Mouse (Mus musculus) frontal cortex, postnatal 25 days (tissue): ENCODE data around the gene Tcirg1.

Experiments
- DNase-seq, 2 experiments: peaks; one replicate each; pipeline ENCODE4 v3.0.0; 2022; ENCODE audit warnings: low spot score in 2 of 2

Gene Tcirg1

DNA sequence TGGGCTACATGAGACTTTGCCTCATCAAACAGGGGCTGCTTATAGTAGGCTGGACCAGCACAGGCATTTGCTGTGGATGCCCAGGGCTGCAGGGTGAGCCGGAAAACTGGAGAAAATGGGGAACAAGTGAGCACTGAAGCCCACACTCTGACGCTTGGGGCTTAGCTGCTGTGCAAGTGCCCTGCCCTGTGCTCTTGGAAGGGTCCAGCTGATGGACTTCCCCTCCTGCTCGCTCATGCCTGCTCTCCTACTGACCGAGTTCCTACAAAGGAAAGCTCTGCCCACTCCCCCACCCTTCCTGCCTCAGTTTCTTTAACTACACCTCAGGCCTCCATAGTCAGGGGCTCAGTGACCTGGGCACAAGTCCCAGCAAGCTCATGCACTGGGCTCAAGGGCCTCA, 21.1 kb upstream of the Tcirg1 start:
- DNase-seq: no peak

DNA sequence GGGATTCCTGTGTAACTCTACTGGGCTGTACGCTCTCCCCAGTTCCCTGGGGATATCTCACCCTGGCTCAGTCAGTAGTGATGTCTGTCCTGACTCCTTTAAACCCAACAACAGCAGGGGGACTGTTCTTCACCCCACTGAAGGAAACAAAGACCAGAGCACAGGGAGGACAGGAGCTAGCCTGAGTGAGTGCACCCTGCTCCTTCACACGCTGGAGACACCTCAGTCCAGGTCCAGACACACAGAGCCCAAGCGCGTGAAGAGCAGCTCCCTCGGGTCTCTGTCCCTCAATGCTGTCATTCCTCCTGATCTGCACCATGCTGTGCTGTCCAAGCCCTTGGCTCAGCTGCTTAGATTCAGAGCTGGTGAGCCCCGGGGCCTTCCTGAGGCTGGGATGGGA, 19.8 kb upstream of the Tcirg1 start:
- no peak for DNase-seq

DNA sequence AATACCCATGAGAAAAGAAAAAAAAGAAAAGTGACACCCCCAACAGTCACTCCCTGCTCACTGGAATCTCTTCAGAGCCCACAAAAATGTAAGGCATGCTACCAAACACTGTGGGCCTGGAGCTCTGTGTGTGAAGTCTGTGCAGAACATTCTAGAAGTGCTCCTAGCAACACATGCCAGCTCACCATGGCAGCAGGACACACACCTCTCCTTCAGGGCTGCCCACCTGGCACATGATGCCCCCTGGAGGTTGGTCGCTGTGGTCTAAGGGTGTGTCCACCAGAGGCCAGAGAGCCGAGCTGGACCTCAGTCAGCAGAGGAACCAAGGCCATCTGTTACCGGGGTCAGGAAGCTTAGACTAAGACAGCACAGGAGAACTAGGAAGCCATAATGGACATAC, 19.3 kb upstream of the Tcirg1 start:
- DNase-seq: no peak

DNA sequence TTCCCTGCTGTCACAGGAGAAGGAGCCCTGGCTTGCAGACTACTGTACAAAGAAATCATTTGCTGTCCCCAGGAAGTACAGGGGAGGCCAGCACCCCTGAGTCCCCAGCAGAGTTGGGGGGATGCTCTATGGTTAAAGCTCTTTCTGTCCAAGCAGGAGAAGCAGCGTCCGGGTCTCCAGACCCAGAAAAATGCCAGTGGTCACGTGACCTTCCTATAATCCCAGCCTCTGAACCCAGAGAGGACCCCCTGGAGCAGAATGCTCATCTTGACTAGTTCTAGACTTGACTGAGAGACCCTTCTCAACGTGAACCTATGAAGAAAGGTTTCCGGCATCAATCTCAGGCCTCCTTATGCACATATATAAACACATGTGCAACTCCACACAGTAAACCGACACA, 18.9 kb upstream of the Tcirg1 start:
- DNase-seq: no peak

DNA sequence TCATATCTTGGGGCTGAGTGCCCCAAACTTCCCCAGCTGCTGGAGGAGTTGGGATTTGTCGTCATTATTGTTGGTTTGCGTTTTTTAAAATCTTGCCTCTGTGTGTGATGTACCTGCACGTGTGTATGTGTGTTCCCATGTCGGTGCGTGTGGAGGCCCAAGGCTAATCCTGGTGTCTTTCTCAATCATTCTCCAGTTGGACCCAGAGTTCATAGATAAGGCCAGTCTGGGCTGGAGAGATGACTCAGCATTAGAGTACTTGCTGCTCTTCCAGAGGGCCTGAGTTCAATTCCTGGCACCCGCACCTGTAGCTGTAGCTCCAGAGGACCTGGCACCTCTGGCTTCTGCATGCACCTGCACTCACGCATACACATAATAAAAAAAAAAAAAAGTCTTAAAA, 17.9 kb upstream of the Tcirg1 start:
- DNase-seq: no peak

DNA sequence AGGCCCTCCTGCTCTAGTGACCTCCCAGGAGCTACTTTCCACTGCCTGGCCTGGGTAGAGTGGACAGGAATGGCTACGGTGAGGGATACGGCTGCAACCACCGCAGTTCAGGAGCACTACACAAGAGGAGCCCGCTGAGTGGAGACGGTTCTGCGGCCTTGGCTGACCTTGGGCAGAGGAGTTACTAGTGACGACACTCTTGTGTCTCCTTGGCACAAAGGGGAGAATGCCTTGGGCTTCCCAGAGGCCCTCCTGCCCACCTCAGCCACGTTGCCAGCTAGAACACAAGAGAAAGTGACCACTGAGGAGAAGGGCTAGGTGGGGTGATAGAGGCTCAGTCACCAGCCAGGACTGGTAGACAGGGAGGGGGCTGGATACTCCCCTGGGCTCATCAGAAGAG, 17.3 kb upstream of the Tcirg1 start:
- no peak for DNase-seq

DNA sequence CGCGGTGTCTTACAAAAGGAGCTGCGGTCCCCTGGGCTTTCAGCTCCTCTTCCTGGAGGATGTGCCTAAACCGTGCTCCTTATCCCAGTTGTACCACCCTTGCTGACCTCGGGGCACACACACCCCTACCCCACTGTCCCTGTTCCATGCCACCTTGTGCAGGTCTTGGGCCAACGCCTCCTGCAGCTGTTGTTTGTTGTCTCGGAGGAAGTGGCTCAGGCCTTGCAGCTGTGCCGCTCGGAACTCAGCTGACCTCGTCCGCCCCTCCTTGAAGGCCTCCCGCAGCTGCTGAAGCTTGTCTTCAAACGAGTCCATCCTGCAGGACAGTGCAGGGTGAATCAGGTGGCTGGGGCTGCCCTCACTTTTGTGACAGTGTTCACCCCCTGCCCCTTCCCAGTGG, 16.7 kb upstream of the Tcirg1 start:
- DNase-seq: no peak

DNA sequence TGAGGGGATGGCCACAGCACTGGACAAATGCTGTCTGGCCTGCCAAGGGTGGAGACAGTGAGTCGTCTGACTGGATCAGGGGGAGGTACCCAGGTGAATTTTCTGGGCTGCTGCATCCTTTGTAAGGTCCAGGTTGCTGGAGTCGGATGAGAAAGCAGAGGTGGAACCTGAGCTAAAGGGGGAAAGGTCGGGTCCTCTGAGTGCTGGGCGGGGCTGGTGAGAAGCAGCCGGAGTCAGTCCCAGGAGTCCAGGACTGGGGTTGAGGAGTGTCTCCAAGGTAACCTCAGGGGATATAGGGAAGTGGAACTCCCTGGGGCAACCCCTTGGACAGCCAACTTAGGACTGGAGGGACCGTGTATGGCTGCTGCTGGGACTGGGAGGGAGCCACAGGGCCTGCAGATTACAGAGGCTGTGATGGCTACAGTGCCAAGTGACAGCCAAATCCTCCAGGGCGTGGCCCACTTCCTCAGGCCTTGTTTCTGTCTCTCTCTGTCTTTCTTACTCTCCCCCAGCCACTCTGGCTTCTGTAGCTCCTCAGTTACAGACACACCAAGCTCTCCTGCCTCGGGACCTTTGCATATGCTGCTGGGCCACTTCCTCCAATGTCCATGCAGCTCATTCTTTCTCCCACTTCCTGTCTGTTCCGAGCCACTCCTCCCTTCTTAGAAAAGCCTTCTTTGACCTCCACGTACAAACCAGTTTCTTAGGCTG, 15.9 kb upstream of the Tcirg1 start:
- DNase-seq: no peak

DNA sequence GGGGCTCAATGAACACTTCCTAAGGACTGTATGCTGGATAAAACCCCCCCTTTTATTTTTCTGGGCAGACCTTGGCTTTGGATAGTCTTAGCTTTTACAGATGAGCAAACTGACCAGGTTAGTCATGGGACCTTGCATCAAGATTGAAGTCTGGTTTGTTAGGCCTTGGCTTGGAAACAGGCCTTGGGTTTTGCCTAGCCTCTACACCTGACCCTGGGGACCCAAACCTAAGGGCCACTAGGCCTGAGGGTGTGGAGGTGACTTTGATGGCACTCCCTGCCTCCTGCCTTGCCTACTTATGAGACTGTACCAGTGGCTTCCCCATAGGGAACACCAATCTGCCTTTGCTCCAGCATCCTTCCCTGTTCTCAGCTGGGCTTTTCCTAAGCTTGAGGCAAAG, 13.0 kb upstream of the Tcirg1 start:
- no peak for DNase-seq

DNA sequence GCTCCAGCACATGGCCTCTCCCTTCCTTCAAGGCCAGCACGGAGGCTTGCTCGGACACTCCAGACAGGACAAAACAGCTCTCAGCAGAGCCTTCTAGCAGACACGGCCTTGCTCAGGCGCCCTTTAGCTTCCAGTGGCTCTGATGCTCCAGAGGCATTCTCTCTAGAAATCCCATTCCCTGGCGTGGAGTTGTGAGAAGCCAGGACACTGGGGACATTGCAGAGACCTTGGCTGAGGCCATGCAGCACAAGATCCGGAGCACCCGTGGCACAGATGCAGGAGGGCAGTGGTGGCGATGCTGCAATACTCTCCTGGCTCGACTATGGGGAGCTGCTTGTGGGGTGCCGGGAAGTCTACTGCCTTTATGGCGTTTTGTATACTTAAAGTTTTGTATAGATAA, 9.8 kb upstream of the Tcirg1 start:
- DNase-seq: no peak

DNA sequence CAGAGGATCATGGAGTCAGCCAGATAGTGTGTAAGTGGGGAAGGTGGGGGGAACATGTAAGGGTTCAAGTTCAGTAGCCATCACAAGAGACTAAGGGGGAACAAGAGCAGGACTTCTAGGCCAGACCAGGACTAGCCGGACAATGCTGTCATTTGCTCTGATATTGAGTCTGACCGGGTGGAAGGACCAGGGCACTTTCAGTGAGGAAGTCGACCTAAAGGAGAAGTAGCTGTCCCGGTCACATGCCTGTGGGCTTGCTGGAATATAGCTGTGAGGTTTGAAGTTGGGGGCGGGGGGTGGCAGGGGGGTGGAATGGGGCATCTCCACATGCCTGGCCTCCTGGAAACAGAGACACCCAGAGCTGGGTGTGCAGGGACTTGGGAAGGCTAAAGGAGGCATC, 7.6 kb upstream of the Tcirg1 start:
- DNase-seq: no peak

DNA sequence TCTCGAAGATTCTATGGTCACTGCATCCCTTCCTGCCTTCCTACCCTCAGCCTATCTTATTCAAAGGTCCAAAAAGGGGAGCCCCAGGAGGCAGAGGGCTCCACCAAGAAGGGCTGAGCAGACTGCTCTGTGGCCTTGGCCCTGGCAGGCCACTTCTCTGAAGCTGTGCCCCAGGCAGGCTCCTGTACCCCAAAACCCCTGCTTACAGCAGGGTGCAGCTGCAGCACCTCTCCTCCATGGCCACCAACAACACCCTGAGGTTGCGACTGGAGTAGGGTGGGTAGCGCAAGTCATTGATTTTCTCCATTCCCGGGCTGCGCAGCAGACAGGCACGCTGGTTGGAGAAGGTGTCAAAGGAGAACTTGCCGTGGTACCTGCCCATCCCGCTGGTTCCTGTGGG, 6.8 kb upstream of the Tcirg1 start:
- no peak for DNase-seq

DNA sequence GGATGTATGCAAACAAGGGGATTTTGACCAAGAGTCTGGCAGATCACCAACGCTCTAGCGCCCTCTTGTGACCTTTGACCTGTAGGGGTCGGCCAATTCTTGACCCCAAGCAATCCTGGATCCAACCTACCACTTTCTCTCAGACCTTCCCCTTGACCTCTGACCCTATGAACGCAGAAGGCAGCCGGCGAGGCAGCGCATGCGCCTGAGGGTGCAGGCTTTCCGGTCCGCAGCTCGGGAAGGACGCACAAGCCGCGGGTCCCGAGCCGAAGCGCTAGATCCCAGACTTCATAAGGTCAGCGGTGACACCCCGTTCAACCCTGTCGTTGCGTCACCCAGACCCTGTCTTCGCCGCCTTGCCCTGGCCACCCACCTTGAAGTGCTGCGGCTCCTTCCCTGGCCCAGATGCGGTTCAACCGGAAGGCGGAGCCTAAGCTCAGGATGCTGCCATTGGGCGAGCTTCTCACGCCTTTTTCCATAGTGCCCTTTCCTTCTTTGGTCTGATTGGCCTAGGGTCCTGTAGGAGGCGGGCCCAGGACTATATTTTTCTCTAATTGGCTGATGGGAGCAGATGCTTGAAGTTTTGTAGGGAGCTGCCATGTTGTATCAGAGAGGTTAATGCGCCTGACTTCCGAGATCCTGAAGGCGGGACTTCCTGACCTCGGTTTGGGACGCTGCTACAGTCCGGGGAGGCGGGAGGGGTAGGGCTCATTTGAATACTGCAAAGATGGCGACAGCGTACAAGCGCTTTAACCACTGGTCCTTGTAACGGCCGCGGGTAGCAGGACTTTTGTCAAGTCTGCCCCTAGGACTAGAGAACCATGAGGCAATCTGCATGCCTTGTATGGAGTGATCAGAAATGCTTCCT, 5.6 kb upstream of the Tcirg1 start, which contains the start of gene Ndufs8:
Gene Ndufs8 (minus strand): TSS at position 438 of the 868 bp plus-strand sequence.
- DNase-seq: peak; percentile 86 to 87

DNA sequence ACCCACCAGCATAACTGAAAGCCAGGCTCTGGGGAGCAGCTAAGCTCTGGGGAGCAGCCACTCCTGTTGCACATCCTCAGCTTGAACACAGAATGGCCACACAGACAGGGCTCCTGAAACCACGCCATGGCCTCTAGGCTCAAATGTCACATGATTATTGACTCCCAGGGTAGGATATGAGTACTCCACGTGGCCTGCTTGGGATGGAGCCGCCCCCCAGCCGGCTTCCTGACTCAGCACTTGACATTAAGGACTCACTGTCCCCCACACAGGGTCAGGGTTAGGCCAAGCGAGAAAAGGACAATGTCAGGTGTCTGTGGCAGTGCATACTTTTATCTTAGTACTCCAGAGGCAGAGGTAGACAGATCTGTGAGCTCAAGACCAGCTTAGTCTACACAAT, 3.3 kb upstream of the Tcirg1 start:
- DNase-seq: no peak

DNA sequence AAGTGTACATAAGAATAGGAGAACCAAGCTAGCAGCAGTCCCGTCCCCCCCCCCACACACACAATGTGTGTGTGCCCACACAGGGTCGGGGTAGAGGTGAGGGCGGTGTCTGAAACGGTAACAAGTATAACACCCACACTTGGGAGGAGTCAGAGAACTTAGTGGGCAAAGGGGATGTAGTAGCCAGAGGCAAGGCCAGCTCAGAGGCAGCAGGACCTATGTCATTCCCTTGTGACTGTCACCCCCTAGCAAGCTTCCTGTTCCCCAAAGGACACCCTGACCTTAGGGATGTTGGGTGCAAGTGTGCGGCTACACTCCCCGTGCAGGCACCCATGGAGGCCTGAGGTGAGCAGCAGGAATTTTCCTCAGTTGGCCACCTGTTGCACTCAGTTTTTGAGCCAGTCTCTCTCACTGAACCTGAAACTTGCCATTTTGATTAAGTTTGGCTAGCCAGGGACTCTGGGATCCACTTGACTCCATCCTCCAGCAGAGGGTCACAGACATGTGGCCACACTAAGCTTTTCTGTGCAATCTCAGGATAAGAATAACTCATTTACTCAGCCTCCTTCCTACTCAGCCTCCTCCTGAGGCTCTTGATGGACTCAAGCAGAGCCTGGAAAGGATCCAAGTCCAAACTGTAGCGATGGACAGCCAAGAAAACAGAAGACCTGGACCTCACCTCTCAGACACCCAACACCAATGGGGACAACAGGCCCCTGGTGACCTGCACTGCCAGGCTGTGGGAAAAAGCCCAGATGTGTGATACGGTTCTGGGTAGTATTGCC, 1.1 kb upstream of the Tcirg1 start:
- DNase-seq: no peak

DNA sequence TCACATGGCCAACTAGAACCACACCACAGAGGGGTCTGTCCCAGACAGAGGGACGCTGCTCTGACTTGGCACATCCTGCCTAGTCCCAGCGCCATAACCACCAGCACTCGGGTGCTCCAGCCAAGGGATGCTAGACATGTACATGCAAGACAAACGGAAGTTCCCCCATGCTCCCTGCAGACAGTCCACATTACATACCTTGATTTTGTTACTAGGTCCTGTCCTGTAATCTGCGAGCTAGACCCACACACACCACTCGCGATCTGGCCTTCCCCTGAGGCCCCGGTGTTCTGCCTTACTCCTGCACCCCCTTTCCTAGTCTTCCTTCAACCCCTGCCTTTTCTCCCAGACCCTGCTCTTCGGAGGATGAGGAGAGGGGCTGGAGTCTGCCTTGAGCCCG, 607 bp downstream of the Tcirg1 start:
- no peak for DNase-seq

DNA sequence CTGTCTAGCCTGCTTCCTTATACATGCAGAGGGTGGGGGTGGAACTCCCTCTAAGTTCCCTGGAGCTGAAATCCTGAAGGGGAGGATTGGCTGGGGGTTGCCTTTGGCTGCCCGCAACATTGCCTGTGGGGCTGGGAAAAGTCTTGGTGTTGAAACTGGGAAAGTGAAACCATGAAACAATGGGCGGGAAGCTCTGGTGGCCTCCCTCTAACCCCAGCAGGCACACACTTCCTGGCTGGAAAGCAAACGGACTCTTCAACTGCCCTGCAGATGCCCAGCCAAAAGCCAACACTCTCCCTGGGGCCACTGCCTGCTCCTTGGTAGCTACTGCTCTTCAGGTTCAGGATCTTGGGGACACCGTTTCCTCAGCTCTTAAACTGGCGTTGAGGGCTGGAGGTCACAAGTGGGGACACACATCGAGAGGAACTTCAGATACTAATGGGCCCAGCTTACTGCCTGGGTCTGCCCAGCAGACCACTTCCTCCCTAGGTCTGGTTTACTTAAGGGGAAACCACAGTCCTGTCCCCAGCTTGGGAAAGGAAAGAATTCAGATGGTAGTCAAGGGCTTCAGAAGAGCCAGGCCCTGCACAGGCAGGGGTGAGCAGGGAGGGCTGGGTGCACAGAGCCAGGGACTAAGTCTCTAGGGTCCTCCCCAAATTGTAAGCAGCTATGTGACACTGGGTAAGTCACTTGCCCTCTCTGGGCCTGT, 1.5 kb downstream of the Tcirg1 start:
- no peak for DNase-seq

DNA sequence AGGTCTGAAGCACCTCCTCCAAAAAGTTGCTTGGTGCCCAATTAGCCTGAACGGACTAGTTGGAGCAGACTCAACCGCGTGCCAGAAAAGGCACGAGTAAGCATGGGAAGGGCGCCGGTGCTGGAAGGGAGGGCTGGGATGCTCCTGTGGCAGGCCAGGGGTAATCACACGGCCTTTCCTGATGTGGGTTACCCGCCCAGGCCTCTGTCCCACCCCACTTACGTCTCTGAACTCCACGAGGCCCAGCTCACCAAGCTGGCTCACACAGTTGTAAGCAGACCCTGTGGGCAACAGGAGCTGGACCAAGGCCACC, 2.6 kb downstream of the Tcirg1 start:
- DNase-seq: no peak

DNA sequence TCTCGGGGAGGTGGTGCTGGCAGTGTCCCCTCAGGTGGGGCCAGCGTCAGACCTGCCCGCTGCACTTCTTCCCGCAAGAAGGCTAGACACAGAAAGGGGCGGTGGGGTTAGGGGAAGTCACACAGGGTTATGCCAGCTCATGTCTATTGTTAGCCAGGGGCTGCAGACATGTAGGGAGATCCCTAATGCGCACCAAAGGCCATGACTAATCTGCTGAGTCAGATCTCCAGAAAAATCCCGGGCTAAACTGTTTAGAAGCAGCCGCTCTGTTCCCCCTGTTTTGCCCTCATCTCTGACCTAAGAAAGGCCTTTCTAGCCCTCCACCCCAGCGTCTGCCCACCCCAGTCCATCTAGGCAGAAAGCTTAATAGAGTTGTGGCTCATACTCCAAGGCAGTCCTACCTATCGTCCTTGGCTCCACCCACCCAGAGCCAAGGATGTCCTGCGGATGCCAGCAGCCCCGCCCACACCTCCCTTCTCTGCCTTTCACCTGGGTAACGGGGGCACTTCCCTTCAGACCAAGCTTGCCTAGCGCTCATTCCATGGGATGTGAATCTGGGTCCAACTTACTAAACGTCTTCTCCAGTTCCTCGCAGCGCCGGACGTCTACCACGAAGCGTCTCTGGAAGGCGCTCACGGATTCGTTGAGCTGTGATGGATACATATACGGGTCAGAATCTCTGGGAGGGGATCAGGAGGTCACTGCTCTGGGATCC, 3.1 kb downstream of the Tcirg1 start:
- no peak for DNase-seq

DNA sequence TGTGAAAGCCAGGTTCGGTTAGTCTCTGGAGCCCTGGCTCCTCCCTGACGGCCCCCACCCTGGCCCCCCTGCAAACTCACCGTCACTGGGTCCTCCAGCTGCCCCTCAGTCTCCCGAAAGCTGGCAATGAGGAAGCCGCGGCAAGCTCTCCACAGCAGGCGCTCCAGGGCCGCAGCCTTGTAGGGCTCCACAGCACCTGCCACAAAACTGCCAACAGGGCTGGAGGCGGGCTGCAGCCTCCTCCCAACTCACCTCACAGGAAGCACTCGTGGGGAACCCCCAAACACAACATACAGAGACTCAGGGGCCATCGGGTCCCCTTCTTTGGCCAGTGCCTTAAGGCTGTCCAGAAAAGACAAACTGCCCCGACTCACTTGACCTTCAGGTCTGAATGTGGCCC, 4.0 kb downstream of the Tcirg1 start:
- no peak for DNase-seq

DNA sequence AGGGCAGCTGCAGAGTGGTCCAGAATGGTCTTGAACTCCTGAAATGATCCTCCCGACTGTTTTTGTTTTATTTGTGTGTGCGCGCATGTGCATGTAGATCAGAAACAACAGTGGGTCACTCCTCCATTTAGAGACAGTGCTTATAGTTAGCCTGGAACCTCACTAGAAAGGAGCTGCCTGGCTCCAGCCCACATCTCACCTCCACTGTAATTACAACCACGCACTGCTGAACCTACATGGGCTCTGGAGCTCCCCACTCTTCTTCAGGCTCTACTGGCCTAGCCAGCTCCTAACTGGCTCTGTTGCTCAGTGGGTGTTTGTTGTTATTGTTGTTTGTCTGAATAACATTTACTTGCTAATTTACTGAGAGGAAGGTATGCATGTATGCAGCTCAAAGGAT, 7.3 kb downstream of the Tcirg1 start:
- no peak for DNase-seq
